Mouse (Mus musculus): ENCODE measurements around the gene Dock10. TPM values are rescaled to one million over a fixed set of nuclear protein-coding genes. Genes with fewer than 3 reads are reported as not detected.

The Dock10 gene
- polyA plus RNA-seq, 2 experiments: 8.2 to 9.1 TPM

GRCm38 (mm10) chr1:80504757-80505156, 253.6 kb downstream of the Dock10 start:
- no peaks in the 10 kb centered on the region; the same call in 1 of the 2 replicates for H3K4me1 ChIP-seq (ENCODE audit: control insufficient read depth, insufficient read depth, low read length)
- no peak for ATAC-seq (ENCODE audit: low FRiP score, low read depth)
- H3K27ac ChIP-seq (replicated peaks; ENCODE audit: low read depth, low read length): no peak overlapping the region
- H3K9ac ChIP-seq (ENCODE audit: low read depth, low read length, severe bottlenecking): no peak overlapping the region
- H3K36me3 ChIP-seq (ENCODE audit: control insufficient read depth, insufficient read depth, low read length): no peaks in the 10 kb centered on the region
- no peak for TF ChIP-seq POLR2A (IDR thresholded peaks at IDR 0.05; ENCODE audit: borderline replicate concordance, extremely low read depth, insufficient read depth, insufficient read length)
- no peak overlapping the region for H3K4me2 ChIP-seq (replicated peaks; ENCODE audit: low read depth, low read length, severe bottlenecking)
- H3K27me3 ChIP-seq (ENCODE audit: control insufficient read depth, insufficient read depth, low read length): no peaks in the 10 kb centered on the region
- WGBS: 82% methylated on average over 2 of the region's 2 CpGs
- DNase-seq (ENCODE audit: low spot score): no peak
- no peaks in the 10 kb centered on the region for H3K9me3 ChIP-seq (ENCODE audit: control insufficient read depth, low read length)
- no peak overlapping the region for H3K4me3 ChIP-seq (replicated peaks; ENCODE audit: low read length)

GRCm38 (mm10) chr1:80504081-80504480, 254.2 kb downstream of the Dock10 start:
- WGBS: 94% methylated on average over 4 of the region's 4 CpGs
- no peak for TF ChIP-seq POLR2A (IDR thresholded peaks at IDR 0.05; ENCODE audit: borderline replicate concordance, extremely low read depth, insufficient read depth, insufficient read length)
- no peaks in the 10 kb centered on the region; the same call in 1 of the 2 replicates for H3K4me1 ChIP-seq (ENCODE audit: control insufficient read depth, insufficient read depth, low read length)
- ATAC-seq (ENCODE audit: low FRiP score, low read depth) (no peak), DNase-seq (ENCODE audit: low spot score) (no peak)
- H3K4me3 ChIP-seq (replicated peaks; ENCODE audit: low read length): no peak overlapping the region
- H3K27me3 ChIP-seq (ENCODE audit: control insufficient read depth, insufficient read depth, low read length): no peaks in the 10 kb centered on the region
- no peaks in the 10 kb centered on the region for H3K36me3 ChIP-seq (ENCODE audit: control insufficient read depth, insufficient read depth, low read length)
- H3K9ac ChIP-seq (ENCODE audit: low read depth, low read length, severe bottlenecking): no peak overlapping the region
- H3K4me2 ChIP-seq (replicated peaks; ENCODE audit: low read depth, low read length, severe bottlenecking): no peak overlapping the region
- no peaks in the 10 kb centered on the region for H3K9me3 ChIP-seq (ENCODE audit: control insufficient read depth, low read length)
- no peak overlapping the region for H3K27ac ChIP-seq (replicated peaks; ENCODE audit: low read depth, low read length)

GRCm38 (mm10) chr1:80502456-80503165, 255.7 kb downstream of the Dock10 start:
- no peak for TF ChIP-seq POLR2A (IDR thresholded peaks at IDR 0.05; ENCODE audit: borderline replicate concordance, extremely low read depth, insufficient read depth, insufficient read length)
- H3K4me1 ChIP-seq (ENCODE audit: control insufficient read depth, insufficient read depth, low read length): no peaks in the 10 kb centered on the region; the same call in 1 of the 2 replicates
- H3K4me3 ChIP-seq (replicated peaks; ENCODE audit: low read length): no peak overlapping the region
- H3K36me3 ChIP-seq (ENCODE audit: control insufficient read depth, insufficient read depth, low read length): no peaks in the 10 kb centered on the region
- H3K9me3 ChIP-seq (ENCODE audit: control insufficient read depth, low read length): no peaks in the 10 kb centered on the region
- H3K9ac ChIP-seq (ENCODE audit: low read depth, low read length, severe bottlenecking): no peak overlapping the region
- H3K4me2 ChIP-seq (replicated peaks; ENCODE audit: low read depth, low read length, severe bottlenecking): no peak overlapping the region
- 84% methylated on average over 9 of the region's 9 CpGs for WGBS
- no peak for ATAC-seq (ENCODE audit: low FRiP score, low read depth)
- no peaks in the 10 kb centered on the region for H3K27me3 ChIP-seq (ENCODE audit: control insufficient read depth, insufficient read depth, low read length)
- H3K27ac ChIP-seq (replicated peaks; ENCODE audit: low read depth, low read length): no peak overlapping the region
- DNase-seq (ENCODE audit: low spot score): no peak

- TF ChIP-seq POLR2A (IDR thresholded peaks at IDR 0.05; ENCODE audit: borderline replicate concordance, extremely low read depth, insufficient read depth, insufficient read length): no peak
- no peak overlapping the region for H3K4me2 ChIP-seq (replicated peaks; ENCODE audit: low read depth, low read length, severe bottlenecking)
- DNase-seq (ENCODE audit: low spot score) (no peak), ATAC-seq (ENCODE audit: low FRiP score, low read depth) (no peak)
- no peaks in the 10 kb centered on the region for H3K9me3 ChIP-seq (ENCODE audit: control insufficient read depth, low read length)
- 84% methylated on average over 7 of the region's 7 CpGs for WGBS
- H3K36me3 ChIP-seq (ENCODE audit: control insufficient read depth, insufficient read depth, low read length): no peaks in the 10 kb centered on the region
- no peak overlapping the region for H3K9ac ChIP-seq (ENCODE audit: low read depth, low read length, severe bottlenecking)
- H3K4me3 ChIP-seq (replicated peaks; ENCODE audit: low read length): no peak overlapping the region
- no peak overlapping the region for H3K27ac ChIP-seq (replicated peaks; ENCODE audit: low read depth, low read length)
- no peaks in the 10 kb centered on the region for H3K27me3 ChIP-seq (ENCODE audit: control insufficient read depth, insufficient read depth, low read length)
- no peaks in the 10 kb centered on the region; the same call in 1 of the 2 replicates for H3K4me1 ChIP-seq (ENCODE audit: control insufficient read depth, insufficient read depth, low read length)
Measured at GRCm38 (mm10) chr1:80499264-80499663, 259.1 kb downstream of the Dock10 start.

- Histone ChIP-seq H3K4me3 (replicated peaks; ENCODE audit: low read length) (no peak overlapping the region), H3K4me2 (replicated peaks; ENCODE audit: low read depth, low read length, severe bottlenecking) (no peak overlapping the region), H3K9me3 (ENCODE audit: control insufficient read depth, low read length) (no peaks in the 10 kb centered on the region), H3K36me3 (ENCODE audit: control insufficient read depth, insufficient read depth, low read length) (no peaks in the 10 kb centered on the region), H3K27ac (replicated peaks; ENCODE audit: low read depth, low read length) (no peak overlapping the region), H3K27me3 (ENCODE audit: control insufficient read depth, insufficient read depth, low read length) (no peaks in the 10 kb centered on the region), H3K9ac (ENCODE audit: low read depth, low read length, severe bottlenecking) (no peak overlapping the region), H3K4me1 (ENCODE audit: control insufficient read depth, insufficient read depth, low read length) (no peaks in the 10 kb centered on the region)
- ATAC-seq (ENCODE audit: low FRiP score, low read depth) (no peak), DNase-seq (ENCODE audit: low spot score) (no peak)
- no peak for TF ChIP-seq POLR2A (IDR thresholded peaks at IDR 0.05; ENCODE audit: borderline replicate concordance, extremely low read depth, insufficient read depth, insufficient read length)
- WGBS: 84% methylated on average over 4 of the region's 4 CpGs
Measured at GRCm38 (mm10) chr1:80496360-80496759, 262.0 kb downstream of the Dock10 start.

Measured in limb, embryonic 14.5 days (tissue).